Mouse (Mus musculus) liver, postnatal 0 days (tissue): ENCODE measurements around the gene Zfp326. TPM values are rescaled to one million over a fixed set of nuclear protein-coding genes. Genes with fewer than 3 reads are reported as not detected.
A peak's percentile ranks its signal among the peaks of the same experiment; 100 is the strongest.

Experiments used
- ATAC-seq: fragments of 200-750 bp; cut with Nextera tagmentation; 2 replicates; pipeline ENCODE4 v1.8.0; 2017; ENCODE audit warnings: mild to moderate bottlenecking, moderate library complexity
- DNase-seq: peaks from one replicate; pipeline ENCODE4 v3.0.0-alpha.2; 2016
- H3K27ac ChIP-seq: fragments of 300-500 bp; sonication (generic); 2 replicates; pipeline ENCODE4 v1.5.1; 2014; ENCODE audit warnings: antibody characterized with exemption, moderate library complexity, mild to moderate bottlenecking, low read depth
- H3K27me3 ChIP-seq: fragments of 300-500 bp; sonication (generic); 2 replicates; pipeline ENCODE4 v1.6.1; 2014; ENCODE audit warnings: low read length, control low read depth, mixed read lengths; ENCODE audit not compliant: insufficient read depth
- H3K36me3 ChIP-seq: fragments of 300-500 bp; sonication (generic); replicated peaks from 2 replicates; pipeline ENCODE4 v1.6.1; 2014; ENCODE audit warnings: mild to moderate bottlenecking, control low read depth, low read length, moderate library complexity, mixed read lengths; ENCODE audit not compliant: insufficient read depth
- H3K4me1 ChIP-seq: fragments of 300-500 bp; sonication (generic); 2 replicates; pipeline ENCODE4 v1.6.1; 2014; ENCODE audit warnings: antibody characterized with exemption, mild to moderate bottlenecking, control low read depth; ENCODE audit not compliant: insufficient read depth
- H3K4me2 ChIP-seq: fragments of 300-500 bp; sonication (generic); 2 replicates; pipeline ENCODE4 v1.6.1; 2014; ENCODE audit warnings: low read depth, mild to moderate bottlenecking, low read length, moderate library complexity, mixed read lengths
- H3K4me3 ChIP-seq: fragments of 300-500 bp; sonication (generic); 2 replicates; pipeline ENCODE4 v1.5.1; 2014; ENCODE audit warnings: low read depth, low read length
- H3K9ac ChIP-seq: fragments of 300-500 bp; sonication (generic); replicated peaks from 2 replicates; pipeline ENCODE4 v1.6.1; 2014; ENCODE audit warnings: mild to moderate bottlenecking, moderate library complexity
- H3K9me3 ChIP-seq: fragments of 300-500 bp; sonication (generic); 2 replicates; pipeline ENCODE4 v1.6.1; 2016; ENCODE audit warnings: mild to moderate bottlenecking, control low read depth, low read length, mixed read lengths
- CTCF ChIP-seq: sonication (generic); IDR thresholded peaks from 2 replicates; pipeline ENCODE4 v1.5.1; 2016; ENCODE audit warnings: antibody characterized with exemption, low read depth
- EP300 ChIP-seq: IDR thresholded peaks from 2 replicates; pipeline ENCODE4 v1.6.1; 2016; ENCODE audit warnings: antibody characterized with exemption, low read depth, mild to moderate bottlenecking
- WGBS: fragments of 180-500 bp; shearing (Covaris S2); extraction: QIAGEN DNeasy Blood & Tissue Kit; methylation state at CpG from one replicate; pipeline ENCODE4 v1.1.7; 2014; ENCODE audit not compliant: insufficient replicate concordance; 5-methylcytosine and 5-hydroxymethylcytosine counted together
- polyA plus RNA-seq: library from polyadenylated mRNA; unstranded; fragments of >200 nt; fragmentation: Nextera tagmentation; extraction: Ambion mirVana; gene quantifications from 2 replicates; pipeline ENCODE4 v1.2.1, GENCODE M21; 2015

The Zfp326 gene
- polyA plus RNA-seq, 1 experiment from 2014 or later = 8.9 TPM

DNA sequence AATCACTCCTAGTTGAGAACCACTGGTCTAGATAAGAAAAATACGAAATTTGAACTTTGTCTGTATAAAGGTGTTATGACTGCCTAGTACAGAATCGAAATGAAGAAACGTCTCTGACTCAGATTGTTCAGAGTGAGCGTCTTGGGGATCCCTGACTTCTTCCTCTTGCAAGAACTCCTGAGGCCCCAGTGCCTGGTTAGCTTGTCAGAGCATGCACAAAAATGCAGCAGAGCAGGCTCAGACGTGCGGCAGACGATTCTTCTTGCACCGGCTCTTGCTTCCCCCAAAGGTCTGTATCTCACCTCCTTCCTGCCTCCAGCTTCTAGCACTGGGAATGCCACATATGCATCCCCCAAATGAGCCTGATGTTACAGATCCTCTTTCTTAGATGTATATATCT is 48.0 kb downstream of the Zfp326 start:
- 84% methylated on average over 8 of the region's 8 CpGs for WGBS
- TF ChIP-seq EP300 (no peak), CTCF (no peak)
- H3K9ac ChIP-seq = no peak overlapping the region
- H3K9me3 ChIP-seq = no peaks in the 10 kb centered on the region
- H3K27ac ChIP-seq = no peak overlapping the region
- no peak overlapping the region for H3K4me3 ChIP-seq
- ATAC-seq (no peak), DNase-seq (no peak)
- H3K4me1 ChIP-seq = no peaks in the 10 kb centered on the region
- no peak overlapping the region for H3K4me2 ChIP-seq
- no peaks in the 10 kb centered on the region for H3K36me3 ChIP-seq
- H3K27me3 ChIP-seq = no peaks in the 10 kb centered on the region

DNA sequence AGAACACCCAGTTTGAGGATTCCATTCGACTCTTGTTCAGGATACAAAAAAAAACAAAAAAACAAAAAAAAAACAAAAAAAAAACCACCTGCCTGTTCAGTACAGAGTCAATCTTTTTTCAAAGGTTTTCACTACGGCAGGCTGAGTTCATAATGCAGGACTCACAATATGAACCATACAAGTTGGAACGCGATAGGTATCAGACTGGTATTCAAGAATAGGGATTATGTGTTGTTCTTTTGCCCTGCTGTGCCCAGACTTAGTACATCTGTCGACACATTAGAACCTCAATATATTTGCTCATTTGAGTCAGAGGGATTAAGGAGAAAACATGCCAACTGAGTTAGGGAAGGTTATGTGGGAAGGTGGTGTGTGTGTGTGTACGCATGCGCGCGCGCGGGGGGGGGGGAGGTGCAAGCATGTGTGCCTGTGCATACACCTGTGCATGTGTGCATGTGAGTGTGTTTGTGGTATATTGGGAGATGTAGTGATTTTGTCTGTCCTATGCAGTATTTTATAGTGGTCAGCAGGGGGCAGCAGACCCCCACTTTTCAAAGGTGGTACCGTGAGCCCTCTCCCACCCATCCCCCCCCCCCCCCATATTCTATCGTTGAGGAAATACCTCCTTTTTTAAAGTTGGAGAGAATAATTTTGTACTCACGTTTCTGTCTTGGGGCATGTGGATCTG is 49.3 kb downstream of the Zfp326 start:
- no peak for ATAC-seq
- no peak for DNase-seq
- Histone ChIP-seq H3K4me3 (no peak overlapping the region), H3K36me3 (no peaks in the 10 kb centered on the region), H3K9me3 (no peaks in the 10 kb centered on the region), H3K27me3 (no peaks in the 10 kb centered on the region), H3K27ac (no peak overlapping the region), H3K4me1 (no peaks in the 10 kb centered on the region), H3K4me2 (no peak overlapping the region), H3K9ac (no peak overlapping the region)
- TF ChIP-seq EP300 (no peak), CTCF (peak; percentile 41)
- WGBS = 73% methylated on average over 14 of the region's 14 CpGs

DNA sequence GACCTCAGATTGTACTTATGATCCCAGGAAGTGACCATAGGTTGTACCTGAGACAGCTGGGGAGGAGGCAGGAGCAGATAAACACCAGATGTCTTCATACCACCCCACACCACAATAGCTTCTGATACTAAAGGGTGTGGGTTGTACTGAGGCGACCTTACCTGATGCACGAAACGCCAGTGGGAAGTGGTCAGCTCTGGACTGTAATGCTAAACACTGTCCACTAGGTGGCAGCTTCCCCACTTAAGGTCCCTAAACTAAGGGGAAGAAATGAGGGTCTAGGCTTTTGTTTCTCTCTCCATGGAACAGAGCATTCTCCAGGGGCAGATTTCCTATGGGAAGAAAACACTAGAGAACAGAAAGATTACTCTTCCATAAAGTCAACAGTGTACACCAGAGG is 53.9 kb downstream of the Zfp326 start:
- Histone ChIP-seq H3K27me3 (no peaks in the 10 kb centered on the region), H3K27ac (no peak overlapping the region), H3K4me1 (no peaks in the 10 kb centered on the region), H3K4me2 (no peak overlapping the region), H3K9me3 (peaks cover 3% of the 10 kb centered on the region), H3K36me3 (no peaks in the 10 kb centered on the region), H3K9ac (no peak overlapping the region), H3K4me3 (no peak overlapping the region)
- ATAC-seq (no peak), DNase-seq (no peak)
- WGBS = 25% methylated on average over 3 of the region's 3 CpGs
- TF ChIP-seq EP300 (no peak), CTCF (peak; percentile 64)

DNA sequence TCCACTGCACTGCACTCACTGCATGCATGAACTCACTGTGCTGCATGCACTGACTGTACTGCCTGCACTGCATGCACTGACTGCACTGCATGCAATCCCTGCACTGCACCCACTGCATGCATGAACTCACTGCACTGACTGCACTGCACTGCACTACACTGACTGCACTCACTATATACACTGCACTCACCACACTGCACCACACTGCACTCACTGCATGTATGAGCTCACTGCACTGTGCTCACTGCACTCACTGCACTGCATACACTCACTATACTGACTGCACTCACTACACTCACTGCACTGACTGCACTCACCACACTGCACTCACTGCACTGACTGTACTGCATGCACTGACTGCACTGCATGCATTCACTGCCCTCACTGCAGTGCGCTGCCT is 56.0 kb downstream of the Zfp326 start:
- TF ChIP-seq CTCF = no peak
- no peak for TF ChIP-seq EP300
- Histone ChIP-seq H3K4me2 (no peak overlapping the region), H3K4me3 (no peak overlapping the region), H3K27me3 (no peaks in the 10 kb centered on the region), H3K27ac (no peak overlapping the region), H3K36me3 (no peaks in the 10 kb centered on the region), H3K9ac (no peak overlapping the region), H3K9me3 (peaks cover 3% of the 10 kb centered on the region), H3K4me1 (no peaks in the 10 kb centered on the region)
- ATAC-seq (no peak), DNase-seq (no peak)
- WGBS = 68% methylated on average over 1 of the region's 1 CpGs

DNA sequence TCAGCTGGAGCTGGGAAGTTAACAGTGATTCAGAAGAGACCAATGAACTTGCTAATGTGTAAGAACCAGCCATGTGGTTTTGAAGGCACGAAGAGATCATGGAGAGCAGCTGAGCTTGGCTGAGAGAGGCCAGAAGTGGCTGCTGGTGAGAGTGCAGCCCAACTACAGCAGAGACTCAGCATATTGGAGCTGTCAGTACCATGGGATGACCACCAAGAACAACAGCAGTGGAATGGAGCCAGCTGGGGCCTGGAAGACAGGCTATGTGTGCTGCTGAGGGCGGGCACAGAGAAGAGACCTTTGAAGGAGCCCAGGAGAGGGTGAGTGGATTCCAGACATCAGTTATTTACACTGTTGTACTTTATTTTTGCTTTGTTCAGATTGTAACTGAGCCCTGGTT is 65.6 kb downstream of the Zfp326 start:
- ATAC-seq = no peak
- H3K27me3 ChIP-seq = no peaks in the 10 kb centered on the region
- no peak overlapping the region for H3K4me2 ChIP-seq
- WGBS = 81% methylated on average over 2 of the region's 2 CpGs
- H3K36me3 ChIP-seq = no peaks in the 10 kb centered on the region
- H3K9ac ChIP-seq = no peak overlapping the region
- TF ChIP-seq EP300 (no peak), CTCF (no peak)
- H3K4me1 ChIP-seq = no peaks in the 10 kb centered on the region
- H3K27ac ChIP-seq = no peak overlapping the region
- H3K4me3 ChIP-seq = no peak overlapping the region
- H3K9me3 ChIP-seq = no peaks in the 10 kb centered on the region
- no peak for DNase-seq

Other genes starting within 250 kb of the Zfp326 start
- gene Lrrc8d, start 176.6 kb upstream of the Zfp326 start, polyA plus RNA-seq = 11.6 TPM in 2 replicates